Mouse (Mus musculus) c-Kit-positive CD71-positive TER-119-negative erythroid progenitor cells, embryonic 14.5 days (primary cell): Measurements from ENCODE around the gene Rhno1.
A peak's percentile ranks its signal among the peaks of the same experiment; 100 is the strongest.

ENCODE experiments used
- DNase-seq: peaks from one replicate; pipeline ENCODE4 v3.0.0-alpha.2; 2013; ENCODE audit warnings: low read depth

The Rhno1 gene

GRCm38 (mm10) chr6:128363007-128363825 is 505 bp upstream of the Rhno1 start:
- no peak for DNase-seq

GRCm38 (mm10) chr6:128361901-128362300 is 810 bp downstream of the Rhno1 start:
- no peak for DNase-seq

GRCm38 (mm10) chr6:128358999-128359398 is 3.7 kb downstream of the Rhno1 start:
- DNase-seq, result peak; percentile 36

- peak; percentile 82 for DNase-seq
These were observed 6.8 kb downstream of the Rhno1 start, which contains the start of gene Tulp3 for GRCm38 (mm10) chr6:128355726-128356416. TSS of gene Tulp3 (minus strand) at chr6:128355851.

GRCm38 (mm10) chr6:128355201-128355681 is 7.5 kb downstream of the Rhno1 start:
- no peak for DNase-seq

- no peak for DNase-seq
These were observed 8.6 kb downstream of the Rhno1 start for GRCm38 (mm10) chr6:128354140-128354539.

GRCm38 (mm10) chr6:128349711-128350110 is 13.0 kb downstream of the Rhno1 start:
- DNase-seq, result no peak

GRCm38 (mm10) chr6:128346782-128347181 is 15.9 kb downstream of the Rhno1 start:
- no peak for DNase-seq

- no peak for DNase-seq
These were observed 17.1 kb downstream of the Rhno1 start for GRCm38 (mm10) chr6:128345623-128346022.

GRCm38 (mm10) chr6:128341956-128342723 is 20.6 kb downstream of the Rhno1 start:
- DNase-seq, result no peak

GRCm38 (mm10) chr6:128338876-128339275 is 23.8 kb downstream of the Rhno1 start:
- no peak for DNase-seq

- no peak for DNase-seq
These were observed 25.2 kb downstream of the Rhno1 start for GRCm38 (mm10) chr6:128337467-128337866.

- DNase-seq, result peak; percentile 63
These were observed 28.1 kb downstream of the Rhno1 start for GRCm38 (mm10) chr6:128334397-128335124.

- peak; percentile 61 for DNase-seq
These were observed 44.4 kb downstream of the Rhno1 start for GRCm38 (mm10) chr6:128318317-128318716.

GRCm38 (mm10) chr6:128315597-128315996 is 47.1 kb downstream of the Rhno1 start:
- no peak for DNase-seq

- no peak for DNase-seq
These were observed 47.9 kb downstream of the Rhno1 start for GRCm38 (mm10) chr6:128314796-128315195.

GRCm38 (mm10) chr6:128308311-128308710 is 54.4 kb downstream of the Rhno1 start:
- peak; percentile 42 for DNase-seq
